Mouse (Mus musculus) CH12.LX (cell line): ENCODE results near the gene Padi3. TPM values are rescaled to one million over a fixed set of nuclear protein-coding genes. Genes with fewer than 3 reads are reported as not detected.

Experiments
- DNase-seq: peaks from one replicate; pipeline ENCODE4 v3.0.0-alpha.2; 2013; ENCODE audit errors: extremely low read depth
- H3K27ac ChIP-seq: 2 replicates; pipeline ENCODE4 v1.5.1; 2012; ENCODE audit warnings: low read depth, mild to moderate bottlenecking, control low read depth, moderate library complexity; ENCODE audit not compliant: insufficient read depth
- H3K27me3 ChIP-seq: replicated peaks from 2 replicates; pipeline ENCODE3; 2012; ENCODE audit warnings: inconsistent platforms
- H3K36me3 ChIP-seq, 2 experiments: replicated peaks in 1 of 2; 2 replicates each; pipeline versions ENCODE3 to v1.6.1; 2012; ENCODE audit warnings: inconsistent platforms in 1 of 2, low read length in 1 of 2, mild to moderate bottlenecking in 1 of 2, mixed read lengths in 1 of 2, moderate library complexity in 1 of 2; ENCODE audit not compliant: control insufficient read depth in 1 of 2, insufficient read depth in 1 of 2
- H3K4me1 ChIP-seq, 2 experiments: 2 replicates each; pipeline ENCODE4 v1.6.1; 2012; ENCODE audit warnings: inconsistent platforms in 1 of 2, moderate library complexity in 1 of 2; ENCODE audit not compliant: insufficient read depth in 2 of 2, control insufficient read depth in 1 of 2
- H3K4me2 ChIP-seq: 2 replicates; pipeline ENCODE4 v1.6.1; 2012; ENCODE audit warnings: low read depth, mild to moderate bottlenecking, control low read depth; ENCODE audit not compliant: poor library complexity, insufficient read depth, severe bottlenecking
- H3K4me3 ChIP-seq, 3 experiments: fragments of 150-350 bp in 1 of 3; sonication (generic) in 1 of 3; replicated peaks in 1 of 3; 2 replicates each; pipeline versions ENCODE3 to v1.5.1; 2011 to 2012; ENCODE audit warnings: low read depth in 2 of 3, low read length in 2 of 3, mild to moderate bottlenecking in 2 of 3, moderate library complexity in 2 of 3, control low read depth in 1 of 3, improper control_type of control experiment in 1 of 3, inconsistent platforms in 1 of 3, mixed read lengths in 1 of 3; ENCODE audit not compliant: poor library complexity in 1 of 3
- H3K79me2 ChIP-seq: replicated peaks from 2 replicates; pipeline ENCODE4 v1.6.1; 2012; ENCODE audit warnings: mild to moderate bottlenecking, moderate library complexity; ENCODE audit not compliant: control insufficient read depth, poor library complexity, insufficient read depth, severe bottlenecking; ENCODE audit errors: extremely low read depth
- H3K9ac ChIP-seq: 2 replicates; pipeline ENCODE4 v1.6.1; 2012; ENCODE audit warnings: low read depth, mild to moderate bottlenecking, control low read depth, moderate library complexity; ENCODE audit not compliant: insufficient read depth
- H3K9me3 ChIP-seq: replicated peaks from 2 replicates; pipeline ENCODE3; 2012; ENCODE audit warnings: low read length, inconsistent platforms, mixed read lengths
- BHLHE40 ChIP-seq: IDR thresholded peaks from 2 replicates; pipeline ENCODE4 v1.6.1; 2011; ENCODE audit warnings: mild to moderate bottlenecking, low read depth, low read length, improper control_type of control experiment
- CTCF ChIP-seq, 2 experiments: IDR thresholded peaks in 1 of 2; conservative IDR thresholded peaks in 1 of 2; 2 replicates each; pipeline ENCODE4 v1.5.1; 2011 to 2012; ENCODE audit warnings: low read depth in 2 of 2, low read length in 2 of 2, improper control_type of control experiment in 1 of 2, inconsistent platforms in 1 of 2, mild to moderate bottlenecking in 1 of 2, moderate library complexity in 1 of 2
- E2F4 ChIP-seq: IDR thresholded peaks from 2 replicates; pipeline ENCODE4 v1.6.1; 2011; ENCODE audit warnings: low read depth, low read length, improper control_type of control experiment; ENCODE audit not compliant: insufficient replicate concordance
- ELF1 ChIP-seq: IDR thresholded peaks from 2 replicates; pipeline ENCODE4 v1.6.1; 2014; ENCODE audit warnings: low read depth, mild to moderate bottlenecking, inconsistent platforms, low read length, improper control_type of control experiment
- JUN ChIP-seq: IDR thresholded peaks from 2 replicates; pipeline ENCODE4 v1.6.1; 2011; ENCODE audit warnings: low read depth, mild to moderate bottlenecking, low read length, improper control_type of control experiment, moderate library complexity; ENCODE audit not compliant: insufficient read depth
- JUND ChIP-seq: conservative IDR thresholded peaks from 2 replicates; pipeline ENCODE4 v1.6.1; 2011; ENCODE audit warnings: low read depth, low read length, improper control_type of control experiment
- KAT2A ChIP-seq: IDR thresholded peaks from 2 replicates; pipeline ENCODE4 v1.6.1; 2012; ENCODE audit warnings: low read length, improper control_type of control experiment, inconsistent platforms; ENCODE audit not compliant: insufficient replicate concordance
- MAFK ChIP-seq: IDR thresholded peaks from 2 replicates; pipeline ENCODE4 v1.6.1; 2011; ENCODE audit warnings: low read length, improper control_type of control experiment; ENCODE audit not compliant: insufficient replicate concordance
- MAX ChIP-seq: IDR thresholded peaks from 2 replicates; pipeline ENCODE4 v1.6.1; 2011; ENCODE audit warnings: low read length, improper control_type of control experiment
- MXI1 ChIP-seq: IDR thresholded peaks from 2 replicates; pipeline ENCODE4 v1.6.1; 2011; ENCODE audit warnings: mild to moderate bottlenecking, low read depth, low read length, improper control_type of control experiment
- MYC ChIP-seq: IDR thresholded peaks from 2 replicates; pipeline ENCODE4 v1.6.1; 2011; ENCODE audit warnings: low read depth, mild to moderate bottlenecking, improper control_type of control experiment, low read length
- NELFE ChIP-seq: IDR thresholded peaks from 2 replicates; pipeline ENCODE4 v1.6.1; 2011; ENCODE audit warnings: low read depth, low read length, improper control_type of control experiment
- POLR2A ChIP-seq: IDR thresholded peaks from 2 replicates; pipeline ENCODE4 v1.6.1; 2011; ENCODE audit warnings: low read depth, mild to moderate bottlenecking, improper control_type of control experiment, low read length
- RCOR1 ChIP-seq: conservative IDR thresholded peaks from 2 replicates; pipeline ENCODE4 v1.6.1; 2012; ENCODE audit warnings: low read depth, mild to moderate bottlenecking, inconsistent platforms, low read length, improper control_type of control experiment
- UBTF ChIP-seq: IDR thresholded peaks from 2 replicates; pipeline ENCODE4 v1.6.1; 2012; ENCODE audit warnings: low read depth, mild to moderate bottlenecking, inconsistent platforms, low read length, improper control_type of control experiment, moderate library complexity
- USF1 ChIP-seq: IDR thresholded peaks from 2 replicates; pipeline ENCODE4 v1.6.1; 2014; ENCODE audit warnings: low read depth, mild to moderate bottlenecking, inconsistent platforms, low read length, improper control_type of control experiment
- USF2 ChIP-seq: conservative IDR thresholded peaks from 2 replicates; pipeline ENCODE4 v1.6.1; 2011; ENCODE audit warnings: low read depth, low read length, improper control_type of control experiment
- ZMIZ1 ChIP-seq: IDR thresholded peaks from 2 replicates; pipeline ENCODE4 v1.6.1; 2012; ENCODE audit warnings: low read depth, mild to moderate bottlenecking, inconsistent platforms, low read length, improper control_type of control experiment
- dilution Hi-C: fragments of 300-500 bp; cut with MboI; formaldehyde crosslinking; loops from 2 replicates; pipeline ENCODE4 v1.14.3; 2020; ENCODE audit warnings: low sequenced_read_pairs; ENCODE audit not compliant: extremely low pct_unique_long_range_greater_than_20kb, extremely low pct_ligation_motif_present
- in situ Hi-C: fragments of 300-500 bp; cut with MboI; formaldehyde crosslinking; loops from 3 replicates; pipeline ENCODE4 v1.14.3; 2019; ENCODE audit warnings: low sequenced_read_pairs, low pct_ligation_motif_present, low pct_unique_long_range_greater_than_20kb, mixed read lengths
- polyA plus RNA-seq: library from polyadenylated mRNA; unstranded; fragments of >175 nt; gene quantifications from 2 replicates; pipeline ENCODE4 v1.2.1, GENCODE M21; 2012; ENCODE audit warnings: low read depth; ENCODE audit not compliant: insufficient read length
- total RNA-seq, 2 experiments: library from RNA; depleted of rRNA; stranded (reverse); fragments of 300-350 nt in 1 of 2; fragments of >200 nt in 1 of 2; gene quantifications; 2 replicates each; pipeline ENCODE4 v1.2.3; 2012 to 2014

Gene Padi3
- total and polyA plus RNA-seq, 3 experiments, result 0.10 to 0.17 (median 0.11) TPM

GRCm38 (mm10) chr4:140750328-140750727 is 60.1 kb downstream of the Padi3 start:
- dilution Hi-C loops, result no loop called here
- TF ChIP-seq NELFE, result no peak
- TF ChIP-seq UBTF, result no peak
- TF ChIP-seq USF2, result peak; percentile 52; the same call in 1 of the 2 replicates
- TF ChIP-seq USF1, result peak; percentile 69
- TF ChIP-seq E2F4, result no peak
- 0 out of 2 replicates have a peak, but pooled peaks have one; percentile 41 for TF ChIP-seq MAX
- Histone ChIP-seq H3K27me3 (peaks cover 75% of the 10 kb centered on the region), H3K9me3 (no peaks in the 10 kb centered on the region), H3K4me1 (peaks cover 6% of the 10 kb centered on the region in 2 experiments), H3K9ac (no peak overlapping the region), H3K4me3 (no peak overlapping the region), H3K36me3 (no peaks in the 10 kb centered on the region), H3K27ac (no peak overlapping the region), H3K79me2 (no peaks in the 10 kb centered on the region), H3K4me2 (peak overlapping the region; percentile 51; the same call in 1 of the 2 replicates)
- in situ Hi-C loops, result no loop called here
- DNase-seq, result no peak

- no peak overlapping the region for H3K9ac ChIP-seq
- dilution Hi-C loops (no loop called here), in situ Hi-C loops (no loop called here)
- no peak for DNase-seq
- no peaks in the 10 kb centered on the region; a peak in 1 of 4 replicates for H3K4me1 ChIP-seq
- no peaks in the 10 kb centered on the region for H3K9me3 ChIP-seq
- no peaks in the 10 kb centered on the region for H3K79me2 ChIP-seq
- no peak overlapping the region for H3K4me2 ChIP-seq
- no peak overlapping the region for H3K27ac ChIP-seq
- no peaks in the 10 kb centered on the region for H3K36me3 ChIP-seq
- H3K4me3 ChIP-seq, result no peak overlapping the region
- peaks cover 65% of the 10 kb centered on the region for H3K27me3 ChIP-seq
- TF ChIP-seq POLR2A (no peak), ELF1 (no peak), JUN (no peak), RCOR1 (no peak), ZMIZ1 (no peak), BHLHE40 (no peak), JUND (no peak), E2F4 (no peak), MXI1 (no peak), MYC (no peak), USF1 (no peak), CTCF (conservative IDR thresholded peaks at IDR 0.05 in 1 of 2, IDR thresholded peaks at IDR 0.05 in 1 of 2; ENCODE audit: low read depth in 2 of 2, low read length in 2 of 2) (no peak), USF2 (no peak), KAT2A (no peak), MAFK (no peak)
Measured at GRCm38 (mm10) chr4:140747978-140748377, 62.5 kb downstream of the Padi3 start.
